Mouse (Mus musculus) heart, embryonic 15.5 days (tissue): ENCODE measurements around the gene Lamp1. TPM values are rescaled to one million over a fixed set of nuclear protein-coding genes. Genes with fewer than 3 reads are reported as not detected.

Source experiments
- ATAC-seq: fragments of 200-750 bp; cut with Nextera tagmentation; replicated peaks from 2 replicates; pipeline ENCODE4 v1.8.0; 2017; ENCODE audit warnings: low read depth, moderate TSS enrichment; ENCODE audit not compliant: insufficient number of reproducible peaks, insufficient read depth, low FRiP score
- H3K27ac ChIP-seq: fragments of 300-500 bp; sonication (generic); 2 replicates; pipeline ENCODE4 v1.5.1; 2015; ENCODE audit warnings: mild to moderate bottlenecking, inconsistent platforms
- H3K27me3 ChIP-seq: fragments of 300-500 bp; sonication (generic); 2 replicates; pipeline ENCODE4 v1.6.1; 2015; ENCODE audit warnings: inconsistent platforms
- H3K36me3 ChIP-seq: fragments of 300-500 bp; sonication (generic); 2 replicates; pipeline ENCODE4 v1.6.1; 2015; ENCODE audit warnings: mild to moderate bottlenecking, inconsistent platforms
- H3K4me1 ChIP-seq: fragments of 300-500 bp; sonication (generic); replicated peaks from 2 replicates; pipeline ENCODE4 v1.6.1; 2015; ENCODE audit warnings: inconsistent platforms
- H3K4me2 ChIP-seq: fragments of 300-500 bp; sonication (generic); 2 replicates; pipeline ENCODE4 v1.6.1; 2015; ENCODE audit warnings: inconsistent platforms, mild to moderate bottlenecking, moderate library complexity
- H3K4me3 ChIP-seq: fragments of 300-500 bp; sonication (generic); 2 replicates; pipeline ENCODE4 v1.5.1; 2015; ENCODE audit warnings: mild to moderate bottlenecking, inconsistent platforms
- H3K9ac ChIP-seq: fragments of 300-500 bp; sonication (generic); 2 replicates; pipeline ENCODE4 v1.6.1; 2015; ENCODE audit warnings: mild to moderate bottlenecking, inconsistent platforms
- H3K9me3 ChIP-seq: fragments of 300-500 bp; sonication (generic); replicated peaks from 2 replicates; pipeline ENCODE4 v1.6.1; 2016; ENCODE audit warnings: inconsistent platforms
- WGBS: fragments of 180-500 bp; shearing (Covaris S2); methylation state at CpG from one replicate; pipeline ENCODE4 v1.1.7; 2015; ENCODE audit warnings: mixed read lengths; 5-methylcytosine and 5-hydroxymethylcytosine counted together
- polyA plus RNA-seq: library from polyadenylated mRNA; unstranded; fragments of >200 nt; fragmentation: Nextera tagmentation; extraction: Ambion mirVana; gene quantifications from 2 replicates; pipeline ENCODE4 v1.2.1, GENCODE M21; 2015

The Lamp1 gene
- polyA plus RNA-seq, 1 experiment from 2014 or later: 285 TPM

- Histone ChIP-seq H3K27ac (no peak overlapping the region), H3K9ac (no peak overlapping the region), H3K4me1 (peaks cover 32% of the 10 kb centered on the region), H3K9me3 (no peaks in the 10 kb centered on the region), H3K27me3 (peaks cover 31% of the 10 kb centered on the region), H3K4me3 (peak overlapping the region; percentile 89; the same call in 1 of the 2 replicates), H3K36me3 (no peaks in the 10 kb centered on the region), H3K4me2 (peak overlapping the region; percentile 94; the same call in 1 of the 2 replicates)
- WGBS: 53% methylated on average over 3 of the region's 3 CpGs
- ATAC-seq: no peak
These were observed 43.1 kb downstream of the Lamp1 start for GRCm38 (mm10) chr8:13202041-13202440.

GRCm38 (mm10) chr8:13202806-13203205, 43.8 kb downstream of the Lamp1 start:
- H3K4me3 ChIP-seq: no peak overlapping the region
- no peak overlapping the region for H3K27ac ChIP-seq
- H3K36me3 ChIP-seq: no peaks in the 10 kb centered on the region
- H3K27me3 ChIP-seq: peaks cover 31% of the 10 kb centered on the region
- H3K4me1 ChIP-seq: peaks cover 32% of the 10 kb centered on the region
- no peak overlapping the region for H3K4me2 ChIP-seq
- 65% methylated on average over 3 of the region's 3 CpGs for WGBS
- ATAC-seq: no peak
- H3K9me3 ChIP-seq: no peaks in the 10 kb centered on the region
- no peak overlapping the region for H3K9ac ChIP-seq

GRCm38 (mm10) chr8:13203472-13203871, 44.5 kb downstream of the Lamp1 start:
- H3K36me3 ChIP-seq: no peaks in the 10 kb centered on the region
- H3K9me3 ChIP-seq: no peaks in the 10 kb centered on the region
- H3K4me1 ChIP-seq: peaks cover 35% of the 10 kb centered on the region
- WGBS: 70% methylated on average over 1 of the region's 1 CpGs
- peaks cover 30% of the 10 kb centered on the region for H3K27me3 ChIP-seq
- H3K4me3 ChIP-seq: no peak overlapping the region
- no peak overlapping the region for H3K9ac ChIP-seq
- H3K27ac ChIP-seq: no peak overlapping the region
- no peak overlapping the region for H3K4me2 ChIP-seq
- no peak for ATAC-seq

GRCm38 (mm10) chr8:13204371-13205140, 45.6 kb downstream of the Lamp1 start:
- Histone ChIP-seq H3K4me1 (peaks cover 43% of the 10 kb centered on the region), H3K4me2 (no peak overlapping the region), H3K27ac (no peak overlapping the region), H3K9me3 (no peaks in the 10 kb centered on the region), H3K27me3 (peaks cover 25% of the 10 kb centered on the region), H3K9ac (no peak overlapping the region), H3K36me3 (no peaks in the 10 kb centered on the region), H3K4me3 (no peak overlapping the region)
- ATAC-seq: no peak
- WGBS: 61% methylated on average over 12 of the region's 12 CpGs

- no peak for ATAC-seq
- Histone ChIP-seq H3K9ac (no peak overlapping the region), H3K4me3 (no peak overlapping the region), H3K9me3 (no peaks in the 10 kb centered on the region), H3K27me3 (peaks cover 18% of the 10 kb centered on the region), H3K4me1 (peaks cover 42% of the 10 kb centered on the region), H3K4me2 (no peak overlapping the region), H3K36me3 (no peaks in the 10 kb centered on the region), H3K27ac (no peak overlapping the region)
- WGBS: 75% methylated on average over 5 of the region's 5 CpGs
These were observed 46.4 kb downstream of the Lamp1 start for GRCm38 (mm10) chr8:13205311-13205710.

GRCm38 (mm10) chr8:13206290-13206689, 47.3 kb downstream of the Lamp1 start:
- no peak overlapping the region for H3K27ac ChIP-seq
- H3K9ac ChIP-seq: no peak overlapping the region
- no peaks in the 10 kb centered on the region for H3K9me3 ChIP-seq
- peaks cover 42% of the 10 kb centered on the region for H3K4me1 ChIP-seq
- WGBS: 41% methylated on average over 5 of the region's 5 CpGs
- ATAC-seq: no peak
- H3K4me2 ChIP-seq: no peak overlapping the region
- no peak overlapping the region for H3K4me3 ChIP-seq
- no peaks in the 10 kb centered on the region for H3K36me3 ChIP-seq
- H3K27me3 ChIP-seq: peaks cover 13% of the 10 kb centered on the region

GRCm38 (mm10) chr8:13208627-13209355, 49.8 kb downstream of the Lamp1 start:
- peak; percentile 40; the same call in 1 of the 2 replicates for ATAC-seq
- H3K9ac ChIP-seq: no peak overlapping the region
- 21% methylated on average over 6 of the region's 6 CpGs for WGBS
- peaks cover 43% of the 10 kb centered on the region for H3K4me1 ChIP-seq
- H3K4me3 ChIP-seq: no peak overlapping the region
- peak overlapping the region; percentile 94 for H3K27ac ChIP-seq
- H3K27me3 ChIP-seq: no peaks in the 10 kb centered on the region
- no peaks in the 10 kb centered on the region for H3K9me3 ChIP-seq
- no peaks in the 10 kb centered on the region for H3K36me3 ChIP-seq
- H3K4me2 ChIP-seq: peak overlapping the region; percentile 38; the same call in 1 of the 2 replicates

- H3K4me1 ChIP-seq: peaks cover 40% of the 10 kb centered on the region
- no peaks in the 10 kb centered on the region for H3K9me3 ChIP-seq
- H3K27ac ChIP-seq: peak overlapping the region; percentile 94
- no peaks in the 10 kb centered on the region for H3K27me3 ChIP-seq
- H3K36me3 ChIP-seq: no peaks in the 10 kb centered on the region
- WGBS: 54% methylated on average over 1 of the region's 1 CpGs
- no peak overlapping the region for H3K9ac ChIP-seq
- ATAC-seq: peak; percentile 72
- peak overlapping the region; percentile 38 for H3K4me2 ChIP-seq
- H3K4me3 ChIP-seq: no peak overlapping the region
These were observed 50.8 kb downstream of the Lamp1 start for GRCm38 (mm10) chr8:13209770-13210169.

GRCm38 (mm10) chr8:13213479-13214268, 54.7 kb downstream of the Lamp1 start:
- Histone ChIP-seq H3K9me3 (no peaks in the 10 kb centered on the region), H3K9ac (no peak overlapping the region), H3K4me1 (peaks cover 46% of the 10 kb centered on the region), H3K4me3 (no peak overlapping the region), H3K27me3 (no peaks in the 10 kb centered on the region), H3K36me3 (no peaks in the 10 kb centered on the region), H3K4me2 (peak overlapping the region; percentile 35), H3K27ac (peak overlapping the region; percentile 58)
- peak; percentile 53 for ATAC-seq
- 17% methylated on average over 10 of the region's 10 CpGs for WGBS

GRCm38 (mm10) chr8:13216386-13216785, 57.4 kb downstream of the Lamp1 start:
- no peak for ATAC-seq
- no peak overlapping the region for H3K4me3 ChIP-seq
- H3K27me3 ChIP-seq: no peaks in the 10 kb centered on the region
- WGBS: 68% methylated on average over 8 of the region's 8 CpGs
- H3K9me3 ChIP-seq: no peaks in the 10 kb centered on the region
- peaks cover 28% of the 10 kb centered on the region for H3K4me1 ChIP-seq
- H3K9ac ChIP-seq: no peak overlapping the region
- H3K4me2 ChIP-seq: no peak overlapping the region
- H3K36me3 ChIP-seq: no peaks in the 10 kb centered on the region; the same call in 1 of the 2 replicates
- H3K27ac ChIP-seq: peak overlapping the region; percentile 61

GRCm38 (mm10) chr8:13217093-13217492, 58.1 kb downstream of the Lamp1 start:
- Histone ChIP-seq H3K4me2 (no peak overlapping the region), H3K4me3 (no peak overlapping the region), H3K36me3 (no peaks in the 10 kb centered on the region; the same call in 1 of the 2 replicates), H3K9me3 (no peaks in the 10 kb centered on the region), H3K4me1 (peaks cover 26% of the 10 kb centered on the region), H3K27ac (peak overlapping the region; percentile 61), H3K9ac (no peak overlapping the region), H3K27me3 (no peaks in the 10 kb centered on the region)
- ATAC-seq: no peak
- WGBS: 33% methylated on average over 5 of the region's 5 CpGs
